Mouse (Mus musculus): Measurements from ENCODE around the gene Vgll3.

GRCm38 (mm10) chr16:65820803-65821202 lies 5.7 kb downstream of the Vgll3 start:
- TF ChIP-seq KAT2A (conservative IDR thresholded peaks at IDR 0.05; ENCODE audit: low read depth, low read length) (no peak), CTCF (IDR thresholded peaks at IDR 0.05 in 2 of 3, conservative IDR thresholded peaks at IDR 0.05 in 1 of 3; ENCODE audit: control insufficient read depth in 1 of 3, insufficient read depth in 1 of 3, low read depth in 2 of 3, low read length in 3 of 3, poor library complexity in 1 of 3, severe bottlenecking in 1 of 3) (no peak), POLR2A (IDR thresholded peaks at IDR 0.05; ENCODE audit: control insufficient read depth in 1 of 2, insufficient read depth in 1 of 2, low read depth in 1 of 2, low read length in 2 of 2, poor library complexity in 1 of 2) (no peak), TAL1 (IDR thresholded peaks at IDR 0.05; ENCODE audit: low read length) (no peak), ELF1 (IDR thresholded peaks at IDR 0.05; ENCODE audit: low read depth, low read length) (no peak), MAZ (IDR thresholded peaks at IDR 0.05; ENCODE audit: low read depth, low read length) (no peak), SIN3A (IDR thresholded peaks at IDR 0.05; ENCODE audit: low read length) (no peak), NELFE (IDR thresholded peaks at IDR 0.05; ENCODE audit: low read depth, low read length) (no peak)

All from MEL (cell line).